Mouse (Mus musculus) testis, postnatal 14 days (tissue): ENCODE data around the gene Lars2.

Experiments used
- DNase-seq: peaks from one replicate; pipeline ENCODE4 v3.0.0; 2021; ENCODE audit warnings: low spot score

Lars2 gene

GRCm38 (mm10) chr9:123507380-123507779 is 140.7 kb downstream of the Lars2 start:
- no peak for DNase-seq

- no peak for DNase-seq
These were observed 142.3 kb downstream of the Lars2 start for GRCm38 (mm10) chr9:123508986-123509385.

- no peak for DNase-seq
These were observed 143.2 kb downstream of the Lars2 start for GRCm38 (mm10) chr9:123509638-123510604.

GRCm38 (mm10) chr9:123510926-123511325 is 144.2 kb downstream of the Lars2 start:
- DNase-seq = no peak
